Mouse (Mus musculus): ENCODE data around the gene Kctd7. TPM values are rescaled to one million over a fixed set of nuclear protein-coding genes. Genes with fewer than 3 reads are reported as not detected.

The Kctd7 gene
- polyA plus RNA-seq, 1 experiment from 2014 or later, result 4.9 TPM

DNA sequence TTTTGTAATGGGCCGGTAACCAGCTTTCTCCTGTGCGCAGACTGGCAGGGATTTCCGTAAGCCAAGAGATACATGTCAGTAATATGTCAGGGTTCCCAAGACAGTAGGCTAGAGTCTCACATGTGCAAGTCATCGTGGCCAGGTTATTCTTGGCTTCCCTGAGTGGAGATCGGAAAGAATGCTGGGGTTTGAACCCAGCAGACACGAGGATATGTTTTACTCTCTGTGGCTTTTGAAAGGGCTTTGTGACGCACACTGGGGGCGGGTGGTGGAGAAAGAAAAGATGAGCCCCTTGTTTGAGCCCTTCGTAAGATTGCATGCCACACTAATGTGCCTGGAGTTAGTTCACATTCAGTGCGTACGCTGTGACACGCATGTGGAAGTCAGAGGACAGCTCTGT, 28.5 kb upstream of the Kctd7 start:
- H3K27ac ChIP-seq (replicated peaks; ENCODE audit: low read depth, low read length), result no peak overlapping the region
- ATAC-seq (replicated peaks; ENCODE audit: insufficient number of reproducible peaks, low FRiP score, low TSS enrichment, low read depth), result no peak
- H3K4me3 ChIP-seq (ENCODE audit: low read depth, low read length), result no peak overlapping the region
- no peaks in the 10 kb centered on the region for H3K36me3 ChIP-seq (replicated peaks; ENCODE audit: control insufficient read depth, insufficient read depth, low read depth, low read length)
- WGBS, result 92% methylated on average over 12 of the region's 12 CpGs
- no peaks in the 10 kb centered on the region for H3K9me3 ChIP-seq (replicated peaks; ENCODE audit: control insufficient read depth, low read length)
- no peak for DNase-seq (ENCODE audit: low spot score)
- H3K27me3 ChIP-seq (ENCODE audit: control insufficient read depth, insufficient read depth, low read length), result no peaks in the 10 kb centered on the region
- H3K4me2 ChIP-seq (ENCODE audit: low read depth, low read length), result no peak overlapping the region
- H3K4me1 ChIP-seq (ENCODE audit: control insufficient read depth, insufficient read depth, low read length), result no peaks in the 10 kb centered on the region
- no peak overlapping the region for H3K9ac ChIP-seq (replicated peaks; ENCODE audit: low read length)

- WGBS, result 69% methylated on average over 7 of the region's 7 CpGs
- DNase-seq (ENCODE audit: low spot score) (peak; percentile 40), ATAC-seq (replicated peaks; ENCODE audit: insufficient number of reproducible peaks, low FRiP score, low TSS enrichment, low read depth) (no peak)
- H3K27me3 ChIP-seq (ENCODE audit: control insufficient read depth, insufficient read depth, low read length), result no peaks in the 10 kb centered on the region
- H3K4me2 ChIP-seq (ENCODE audit: low read depth, low read length), result no peak overlapping the region
- no peak overlapping the region for H3K27ac ChIP-seq (replicated peaks; ENCODE audit: low read depth, low read length)
- no peaks in the 10 kb centered on the region for H3K9me3 ChIP-seq (replicated peaks; ENCODE audit: control insufficient read depth, low read length)
- H3K9ac ChIP-seq (replicated peaks; ENCODE audit: low read length), result no peak overlapping the region
- H3K4me1 ChIP-seq (ENCODE audit: control insufficient read depth, insufficient read depth, low read length), result no peaks in the 10 kb centered on the region
- H3K36me3 ChIP-seq (replicated peaks; ENCODE audit: control insufficient read depth, insufficient read depth, low read depth, low read length), result no peaks in the 10 kb centered on the region
- no peak overlapping the region for H3K4me3 ChIP-seq (ENCODE audit: low read depth, low read length)
Observed at GRCm38 (mm10) chr5:130116857-130117256, 27.8 kb upstream of the Kctd7 start.

DNA sequence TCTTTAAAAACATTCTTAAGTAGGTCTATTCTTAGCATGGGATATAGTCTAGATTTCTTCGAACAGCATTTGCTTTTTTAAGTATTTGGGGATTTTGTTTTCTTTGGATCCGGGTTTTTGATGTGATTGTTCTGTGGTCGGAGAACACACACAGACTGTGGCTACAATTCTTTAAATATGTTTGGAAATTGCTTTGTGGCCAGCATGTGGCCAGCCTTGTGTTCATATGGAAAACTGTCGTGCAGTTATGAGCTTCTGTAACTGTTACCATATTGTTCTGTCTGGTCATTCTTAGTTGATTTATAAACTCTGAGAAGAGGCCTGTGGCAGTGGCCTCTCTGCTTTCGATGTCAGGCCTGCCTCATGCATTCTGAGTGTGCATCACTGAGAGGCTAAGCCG, 26.7 kb upstream of the Kctd7 start:
- H3K36me3 ChIP-seq (replicated peaks; ENCODE audit: control insufficient read depth, insufficient read depth, low read depth, low read length), result no peaks in the 10 kb centered on the region
- H3K9me3 ChIP-seq (replicated peaks; ENCODE audit: control insufficient read depth, low read length), result no peaks in the 10 kb centered on the region
- no peak overlapping the region for H3K4me2 ChIP-seq (ENCODE audit: low read depth, low read length)
- H3K4me3 ChIP-seq (ENCODE audit: low read depth, low read length), result no peak overlapping the region
- H3K27ac ChIP-seq (replicated peaks; ENCODE audit: low read depth, low read length), result no peak overlapping the region
- H3K4me1 ChIP-seq (ENCODE audit: control insufficient read depth, insufficient read depth, low read length), result no peaks in the 10 kb centered on the region
- H3K27me3 ChIP-seq (ENCODE audit: control insufficient read depth, insufficient read depth, low read length), result no peaks in the 10 kb centered on the region
- DNase-seq (ENCODE audit: low spot score), result no peak
- no peak overlapping the region for H3K9ac ChIP-seq (replicated peaks; ENCODE audit: low read length)
- no peak for ATAC-seq (replicated peaks; ENCODE audit: insufficient number of reproducible peaks, low FRiP score, low TSS enrichment, low read depth)
- 83% methylated on average over 6 of the region's 6 CpGs for WGBS

DNA sequence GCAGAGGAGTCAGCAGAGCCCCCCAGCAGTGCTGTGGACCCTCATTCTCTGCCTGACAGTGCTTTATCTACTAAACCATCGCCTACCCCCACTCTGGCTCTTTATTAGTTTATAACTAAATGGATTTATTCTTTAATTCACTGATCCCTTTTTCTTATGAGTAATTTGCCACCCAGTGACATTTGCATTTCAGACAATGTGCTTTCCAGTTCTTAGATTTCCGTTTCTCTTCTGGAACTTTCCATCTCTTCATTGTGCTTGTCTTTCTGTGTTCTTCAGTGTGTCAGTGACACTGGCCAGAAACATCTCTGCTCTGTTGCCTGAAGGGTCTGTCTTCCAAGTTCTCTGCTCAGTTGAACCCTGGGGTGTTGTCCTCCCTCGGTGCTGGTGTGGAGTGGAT, 25.4 kb upstream of the Kctd7 start:
- Histone ChIP-seq H3K9me3 (replicated peaks; ENCODE audit: control insufficient read depth, low read length) (no peaks in the 10 kb centered on the region), H3K4me1 (ENCODE audit: control insufficient read depth, insufficient read depth, low read length) (no peaks in the 10 kb centered on the region), H3K27ac (replicated peaks; ENCODE audit: low read depth, low read length) (no peak overlapping the region), H3K4me3 (ENCODE audit: low read depth, low read length) (no peak overlapping the region), H3K27me3 (ENCODE audit: control insufficient read depth, insufficient read depth, low read length) (no peaks in the 10 kb centered on the region), H3K4me2 (ENCODE audit: low read depth, low read length) (no peak overlapping the region), H3K9ac (replicated peaks; ENCODE audit: low read length) (no peak overlapping the region), H3K36me3 (replicated peaks; ENCODE audit: control insufficient read depth, insufficient read depth, low read depth, low read length) (no peaks in the 10 kb centered on the region)
- 82% methylated on average over 3 of the region's 3 CpGs for WGBS
- DNase-seq (ENCODE audit: low spot score) (no peak), ATAC-seq (replicated peaks; ENCODE audit: insufficient number of reproducible peaks, low FRiP score, low TSS enrichment, low read depth) (no peak)

- DNase-seq (ENCODE audit: low spot score), result no peak
- no peak overlapping the region for H3K27ac ChIP-seq (replicated peaks; ENCODE audit: low read depth, low read length)
- no peak overlapping the region for H3K4me2 ChIP-seq (ENCODE audit: low read depth, low read length)
- no peaks in the 10 kb centered on the region for H3K27me3 ChIP-seq (ENCODE audit: control insufficient read depth, insufficient read depth, low read length)
- no peak for ATAC-seq (replicated peaks; ENCODE audit: insufficient number of reproducible peaks, low FRiP score, low TSS enrichment, low read depth)
- no peaks in the 10 kb centered on the region for H3K36me3 ChIP-seq (replicated peaks; ENCODE audit: control insufficient read depth, insufficient read depth, low read depth, low read length)
- no peaks in the 10 kb centered on the region for H3K4me1 ChIP-seq (ENCODE audit: control insufficient read depth, insufficient read depth, low read length)
- H3K4me3 ChIP-seq (ENCODE audit: low read depth, low read length), result no peak overlapping the region
- H3K9me3 ChIP-seq (replicated peaks; ENCODE audit: control insufficient read depth, low read length), result no peaks in the 10 kb centered on the region
- WGBS, result 79% methylated on average over 12 of the region's 12 CpGs
- no peak overlapping the region for H3K9ac ChIP-seq (replicated peaks; ENCODE audit: low read length)
Observed at GRCm38 (mm10) chr5:130120070-130120736, 24.5 kb upstream of the Kctd7 start.

DNA sequence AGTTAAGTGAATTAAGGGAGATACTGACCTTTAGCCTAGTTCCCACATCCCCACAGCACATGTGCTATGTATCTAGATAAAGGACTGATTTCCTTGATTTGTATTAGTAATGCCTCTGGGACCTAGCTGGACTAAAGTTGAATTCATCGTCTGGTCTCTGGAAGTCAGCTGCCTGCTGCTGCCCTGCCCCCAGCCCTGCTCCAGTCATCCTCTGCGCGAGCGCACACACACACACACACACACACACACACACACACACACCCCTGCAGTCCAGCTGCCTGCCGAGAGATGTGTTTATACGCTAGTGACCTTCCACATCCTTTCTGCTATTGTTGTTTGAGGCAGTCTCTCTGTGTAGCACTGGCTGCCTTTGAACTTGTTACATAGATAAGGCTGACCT, 23.8 kb upstream of the Kctd7 start:
- no peaks in the 10 kb centered on the region for H3K36me3 ChIP-seq (replicated peaks; ENCODE audit: control insufficient read depth, insufficient read depth, low read depth, low read length)
- 34% methylated on average over 6 of the region's 6 CpGs for whole genome bisulfite sequencing
- DNase-seq (ENCODE audit: low spot score) (peak; percentile 18), ATAC-seq (replicated peaks; ENCODE audit: insufficient number of reproducible peaks, low FRiP score, low TSS enrichment, low read depth) (peak; percentile 75)
- no peak overlapping the region for H3K4me3 ChIP-seq (ENCODE audit: low read depth, low read length)
- no peaks in the 10 kb centered on the region for H3K27me3 ChIP-seq (ENCODE audit: control insufficient read depth, insufficient read depth, low read length)
- no peak overlapping the region for H3K27ac ChIP-seq (replicated peaks; ENCODE audit: low read depth, low read length)
- H3K9me3 ChIP-seq (replicated peaks; ENCODE audit: control insufficient read depth, low read length), result no peaks in the 10 kb centered on the region
- H3K4me1 ChIP-seq (ENCODE audit: control insufficient read depth, insufficient read depth, low read length), result no peaks in the 10 kb centered on the region
- no peak overlapping the region for H3K4me2 ChIP-seq (ENCODE audit: low read depth, low read length)
- H3K9ac ChIP-seq (replicated peaks; ENCODE audit: low read length), result no peak overlapping the region

- WGBS, result 89% methylated on average over 2 of the region's 2 CpGs
Observed at GRCm38 (mm10) chr5:130122355-130122754, 22.3 kb upstream of the Kctd7 start.

GRCm38 (mm10) chr5:130124271-130124670, 20.4 kb upstream of the Kctd7 start:
- H3K9me3 ChIP-seq (replicated peaks; ENCODE audit: control insufficient read depth, low read length), result no peaks in the 10 kb centered on the region
- H3K27ac ChIP-seq (replicated peaks; ENCODE audit: low read depth, low read length), result no peak overlapping the region
- no peaks in the 10 kb centered on the region for H3K27me3 ChIP-seq (ENCODE audit: control insufficient read depth, insufficient read depth, low read length)
- H3K36me3 ChIP-seq (replicated peaks; ENCODE audit: control insufficient read depth, insufficient read depth, low read depth, low read length), result no peaks in the 10 kb centered on the region
- H3K4me3 ChIP-seq (ENCODE audit: low read depth, low read length), result no peak overlapping the region
- H3K4me2 ChIP-seq (ENCODE audit: low read depth, low read length), result no peak overlapping the region
- 72% methylated on average over 5 of the region's 5 CpGs for WGBS
- no peak for ATAC-seq (replicated peaks; ENCODE audit: insufficient number of reproducible peaks, low FRiP score, low TSS enrichment, low read depth)
- no peak overlapping the region for H3K9ac ChIP-seq (replicated peaks; ENCODE audit: low read length)
- H3K4me1 ChIP-seq (ENCODE audit: control insufficient read depth, insufficient read depth, low read length), result no peaks in the 10 kb centered on the region
- no peak for DNase-seq (ENCODE audit: low spot score)

More at GRCm38 (mm10) chr5:130122355-130122754, 22.3 kb upstream of the Kctd7 start:
- H3K9ac ChIP-seq (replicated peaks; ENCODE audit: low read length), result no peak overlapping the region
- H3K4me2 ChIP-seq (ENCODE audit: low read depth, low read length), result no peak overlapping the region
- no peak overlapping the region for H3K27ac ChIP-seq (replicated peaks; ENCODE audit: low read depth, low read length)
- H3K4me1 ChIP-seq (ENCODE audit: control insufficient read depth, insufficient read depth, low read length), result no peaks in the 10 kb centered on the region
- no peak overlapping the region for H3K4me3 ChIP-seq (ENCODE audit: low read depth, low read length)
- H3K36me3 ChIP-seq (replicated peaks; ENCODE audit: control insufficient read depth, insufficient read depth, low read depth, low read length), result no peaks in the 10 kb centered on the region
- no peak for ATAC-seq (replicated peaks; ENCODE audit: insufficient number of reproducible peaks, low FRiP score, low TSS enrichment, low read depth)
- no peaks in the 10 kb centered on the region for H3K27me3 ChIP-seq (ENCODE audit: control insufficient read depth, insufficient read depth, low read length)
- no peak for DNase-seq (ENCODE audit: low spot score)
- no peaks in the 10 kb centered on the region for H3K9me3 ChIP-seq (replicated peaks; ENCODE audit: control insufficient read depth, low read length)
